Mouse (Mus musculus) spleen, postnatal 10 days (tissue): Measurements from ENCODE around the gene Pex11g.

Experiments
- DNase-seq, 2 experiments: peaks; one replicate each; pipeline ENCODE4 v3.0.0; 2021 to 2022; ENCODE audit warnings: low spot score in 2 of 2

Pex11g gene

GRCm38 (mm10) chr8:3481605-3482004, 14.1 kb upstream of the Pex11g start:
- DNase-seq, result no peak

GRCm38 (mm10) chr8:3480221-3480785, 12.8 kb upstream of the Pex11g start:
- DNase-seq, result no peak

DNA sequence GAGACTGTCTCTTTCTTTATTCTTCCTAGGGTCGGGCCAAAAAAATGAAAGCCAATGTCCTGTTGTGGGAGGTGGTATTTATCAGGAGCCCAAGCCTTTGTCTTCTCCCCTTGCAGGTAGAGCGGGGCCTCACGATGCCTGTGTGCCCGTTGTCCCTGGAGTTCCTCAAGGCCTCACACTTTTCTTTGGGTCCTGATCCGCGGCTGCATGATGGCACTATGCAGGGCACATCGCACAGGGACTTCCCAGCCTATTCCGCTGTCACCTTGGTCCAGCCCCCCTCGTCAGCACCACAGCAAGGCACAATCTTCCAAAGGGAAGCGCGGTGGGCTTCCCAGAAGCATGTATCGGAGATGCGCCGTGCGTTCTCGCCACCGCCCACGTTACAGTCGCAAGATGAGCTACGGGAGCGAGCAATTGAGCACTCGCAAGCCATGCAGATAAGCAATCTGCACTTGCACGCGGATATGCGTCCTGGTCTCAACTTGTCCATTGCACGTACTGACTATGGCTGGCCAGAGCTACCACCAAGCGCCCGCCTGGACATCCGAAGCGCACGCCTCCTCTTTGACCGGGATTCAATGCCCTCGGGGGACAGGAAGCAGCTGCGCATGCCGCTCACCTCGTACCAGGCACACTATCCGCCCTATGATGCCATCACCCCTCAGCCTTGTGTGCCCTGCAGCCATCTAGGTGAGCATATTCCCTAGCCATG, 8.4 kb upstream of the Pex11g start:
- no peak for DNase-seq

DNA sequence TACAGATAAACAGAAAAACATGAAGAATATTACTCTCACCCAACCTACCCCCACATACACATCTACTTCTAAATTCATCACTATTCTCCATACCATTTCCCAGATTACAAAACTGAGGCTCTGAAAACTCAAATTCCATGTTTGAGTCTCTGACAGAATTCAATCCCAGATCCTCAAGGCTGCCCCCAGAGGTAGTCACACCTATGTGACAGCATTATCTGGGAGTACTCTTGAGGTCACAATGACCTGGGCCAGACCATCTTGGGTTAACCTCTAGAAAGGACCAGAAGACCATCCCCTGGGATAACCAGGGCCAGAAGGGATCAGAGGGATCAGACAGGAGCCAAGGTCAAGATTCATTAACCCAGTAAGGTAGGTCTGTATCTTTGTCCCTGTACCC, 3.1 kb upstream of the Pex11g start, which contains the start of gene Tex45:
Gene Tex45, plus strand, starts transcription at position 301 of the 400 bp plus-strand sequence.
- DNase-seq, result no peak

DNA sequence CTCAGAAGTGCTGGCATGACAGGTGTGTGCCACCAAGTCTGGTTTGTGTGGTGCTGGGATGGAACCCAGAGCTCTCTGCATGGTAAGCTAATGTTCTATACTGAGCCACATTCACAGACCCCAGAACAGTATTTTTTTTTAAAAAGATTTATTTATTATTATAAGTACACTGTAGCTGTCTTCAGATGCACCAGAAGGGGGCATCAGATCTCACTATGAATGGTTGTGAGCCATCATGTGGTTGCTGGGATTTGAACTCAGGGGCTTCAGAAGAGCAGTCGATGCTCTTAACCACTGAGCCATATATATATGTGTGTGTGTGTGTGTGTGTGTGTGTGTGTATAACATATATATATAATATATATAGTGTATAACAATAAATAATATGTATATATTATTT, 1.4 kb upstream of the Pex11g start:
- DNase-seq, result no peak

DNA sequence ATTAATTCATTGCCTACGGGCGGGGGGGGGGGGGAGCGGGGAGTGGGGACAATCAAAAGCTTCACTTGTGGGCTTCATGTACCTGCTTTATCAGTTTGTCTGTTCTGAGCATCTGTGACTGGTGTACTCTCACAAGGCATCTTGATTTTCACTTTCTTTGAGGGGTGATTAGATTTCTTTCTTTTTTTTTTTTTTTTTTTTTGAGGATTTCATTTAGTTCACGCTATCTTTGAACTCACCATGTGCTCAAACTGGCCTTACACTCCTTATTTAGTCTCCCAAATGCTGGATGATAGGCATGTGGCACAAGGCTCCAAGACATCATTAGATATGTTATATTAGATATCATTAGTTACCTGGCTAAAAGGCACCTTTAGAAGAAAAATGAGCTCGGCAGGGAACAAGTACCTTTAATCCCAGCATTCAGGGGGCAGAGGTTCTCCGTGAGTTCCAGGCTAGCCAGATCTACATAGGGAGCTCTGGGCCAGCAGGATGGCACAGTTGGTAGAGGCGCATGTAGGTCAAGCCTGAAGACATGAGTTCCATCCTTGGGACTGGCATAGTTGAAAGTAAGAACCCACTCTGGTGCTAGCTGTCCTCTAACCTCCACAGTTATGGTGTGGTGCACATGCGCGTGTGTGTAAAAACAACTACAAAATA, 536 bp upstream of the Pex11g start:
- no peak for DNase-seq

DNA sequence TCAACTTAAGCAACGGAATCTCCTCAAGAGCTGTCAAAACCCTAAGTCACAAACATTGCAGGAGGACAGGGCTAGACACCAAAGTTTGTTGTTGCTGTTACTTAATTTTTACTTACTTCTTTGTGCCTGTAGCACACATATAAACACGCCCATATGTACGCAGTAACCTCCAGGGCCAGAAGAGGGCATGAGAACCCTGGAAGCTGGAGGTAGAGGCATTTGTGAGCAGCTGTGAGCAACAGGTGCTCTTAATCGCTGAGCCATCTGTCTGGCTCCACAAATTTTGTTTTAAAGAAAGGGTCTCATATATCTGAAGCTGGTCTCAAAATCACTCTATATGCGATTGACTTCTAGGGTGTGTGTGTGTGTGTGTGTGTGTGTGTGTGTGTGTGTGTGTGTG, 3.2 kb downstream of the Pex11g start:
- DNase-seq, result peak in 1 of 2 experiments; percentile 63

DNA sequence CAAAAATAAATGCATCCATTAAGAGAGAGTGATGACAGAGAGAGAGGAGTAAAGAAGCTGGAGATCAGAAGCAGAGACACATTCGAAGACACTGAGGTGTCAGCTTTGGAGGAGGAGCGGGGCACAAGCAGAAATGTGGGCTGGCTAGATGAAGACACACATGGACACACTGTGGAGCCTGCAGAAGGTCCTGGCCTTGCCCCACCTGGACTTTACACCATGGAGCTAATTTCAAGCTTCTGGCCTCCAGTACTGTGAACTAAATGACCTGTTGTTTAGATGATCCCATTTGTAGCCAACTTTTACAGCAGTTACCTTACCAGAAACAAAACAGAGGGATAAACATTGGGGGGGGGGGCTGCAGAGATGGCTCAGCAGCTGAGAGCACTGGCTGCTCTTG, 4.2 kb downstream of the Pex11g start:
- DNase-seq, result no peak

GRCm38 (mm10) chr8:3451992-3452391, 15.5 kb downstream of the Pex11g start:
- no peak for DNase-seq

- peak; percentile 27 to 73 for DNase-seq
Measured at GRCm38 (mm10) chr8:3450670-3451069, 16.8 kb downstream of the Pex11g start.

- no peak for DNase-seq
Measured at GRCm38 (mm10) chr8:3449226-3449625, 18.3 kb downstream of the Pex11g start.

- DNase-seq, result peak; percentile 13 to 49
Measured at GRCm38 (mm10) chr8:3439510-3439909, 28.0 kb downstream of the Pex11g start.

DNA sequence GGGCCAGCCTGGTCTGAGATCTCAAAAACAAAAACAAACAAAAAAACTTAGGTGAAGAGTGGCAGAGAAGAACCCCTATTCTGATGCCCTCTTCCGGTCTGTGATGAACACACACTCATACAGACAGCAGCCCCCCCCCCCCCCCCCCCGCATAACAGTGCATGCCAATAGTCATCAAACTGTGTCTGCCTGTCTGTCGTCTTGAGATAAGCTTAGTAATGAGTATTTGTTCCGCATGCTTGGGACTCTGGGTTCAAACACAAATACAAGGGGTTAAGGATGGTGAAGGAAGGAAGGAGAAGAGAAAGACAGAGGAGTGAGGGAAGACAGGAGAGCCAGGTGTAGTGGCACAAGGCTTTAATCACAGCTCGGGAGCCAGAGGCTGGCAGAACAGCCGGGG, 31.0 kb downstream of the Pex11g start:
- no peak for DNase-seq

DNA sequence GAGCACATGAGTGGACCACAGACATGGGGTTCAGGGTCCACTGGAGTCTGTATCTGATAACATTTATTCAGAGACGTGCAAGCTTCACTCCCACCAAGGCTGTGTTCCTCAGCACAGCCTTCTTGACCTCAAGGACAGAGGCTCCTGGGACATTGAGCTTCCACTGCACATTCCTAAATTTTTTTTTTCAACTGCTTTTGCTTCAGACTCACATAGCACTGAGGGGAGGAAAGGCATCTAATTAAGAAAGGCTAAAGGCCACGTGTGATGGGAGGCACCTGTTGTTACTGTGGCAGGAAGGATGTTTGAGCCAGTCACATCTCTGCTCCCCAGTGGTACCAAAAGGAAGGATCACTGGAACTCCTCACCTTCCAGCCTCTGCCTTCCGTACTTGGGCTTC, 36.4 kb downstream of the Pex11g start:
- no peak for DNase-seq

- DNase-seq, result no peak
Measured at GRCm38 (mm10) chr8:3429966-3430365, 37.5 kb downstream of the Pex11g start.

- DNase-seq, result no peak
Measured at GRCm38 (mm10) chr8:3428426-3428825, 39.1 kb downstream of the Pex11g start.

DNA sequence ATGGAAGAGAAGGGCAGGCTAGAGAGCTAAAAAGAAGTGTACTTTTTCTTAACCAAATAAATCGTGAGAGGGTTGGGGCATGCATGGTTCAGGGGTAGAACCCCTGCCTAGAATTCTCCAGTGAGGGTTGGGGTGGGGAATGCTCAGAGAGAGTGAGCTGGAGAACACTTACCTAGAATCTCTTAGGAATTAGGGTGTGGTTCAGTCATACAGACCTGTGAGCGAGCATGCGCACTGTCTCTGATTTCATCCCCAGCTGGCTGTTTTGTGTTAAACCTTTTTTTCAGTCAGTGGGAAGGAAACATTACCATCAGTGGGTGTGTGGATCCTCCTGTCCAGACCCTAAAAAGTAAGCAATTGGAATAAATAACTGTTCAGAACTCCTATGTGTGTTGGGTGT, 41.3 kb downstream of the Pex11g start:
- no peak for DNase-seq

GRCm38 (mm10) chr8:3425217-3425616, 42.3 kb downstream of the Pex11g start:
- no peak for DNase-seq

GRCm38 (mm10) chr8:3421507-3421906, 46.0 kb downstream of the Pex11g start:
- no peak for DNase-seq

DNA sequence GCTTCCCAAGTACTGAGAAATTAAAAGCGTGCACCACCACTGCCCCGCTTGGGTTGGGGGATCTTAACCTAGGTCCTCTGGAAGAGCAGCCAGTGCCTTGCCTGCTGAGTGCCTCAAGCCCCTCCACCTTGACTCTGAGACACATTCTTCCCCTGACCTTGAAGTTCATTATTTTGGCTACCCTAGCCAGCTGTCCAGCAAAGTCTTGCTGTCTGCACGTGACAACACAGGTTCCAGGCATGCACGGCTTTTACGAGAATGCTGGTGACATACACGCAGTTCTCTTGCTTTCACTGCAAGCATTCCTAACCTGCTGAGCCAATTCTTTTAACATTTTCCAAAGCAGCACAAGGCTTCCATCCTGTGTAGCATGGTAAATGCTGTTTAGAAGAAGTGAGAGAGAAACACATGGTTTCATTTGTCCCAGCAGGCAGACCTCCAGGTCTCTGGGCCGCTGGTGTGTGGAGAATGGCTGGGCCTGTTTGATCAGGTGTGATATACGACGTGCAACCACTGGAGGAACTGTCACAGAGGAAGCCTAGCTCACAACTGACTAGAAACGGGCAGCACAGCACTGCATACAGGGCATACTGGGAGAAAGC, 47.3 kb downstream of the Pex11g start:
- DNase-seq, result no peak

DNA sequence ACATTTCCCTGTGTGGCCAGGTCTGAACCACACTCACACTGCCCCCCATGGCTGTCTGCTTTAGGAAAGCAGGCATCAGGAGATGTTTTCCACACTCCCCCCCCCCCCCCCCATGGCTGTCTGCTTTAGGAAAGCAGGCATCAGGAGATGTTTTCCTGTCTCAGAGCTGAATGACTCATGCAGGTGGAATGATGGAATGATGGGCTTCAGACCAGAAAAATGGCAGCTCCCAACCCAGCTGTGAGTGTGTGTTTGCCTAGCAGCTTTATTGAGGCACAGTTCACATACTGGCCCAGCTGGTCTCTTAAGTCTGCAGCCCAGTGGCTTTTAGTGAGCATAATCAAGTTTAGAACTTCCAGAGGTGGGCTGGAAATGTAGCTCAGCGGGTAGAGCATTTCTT, 49.4 kb downstream of the Pex11g start:
- no peak for DNase-seq

DNA sequence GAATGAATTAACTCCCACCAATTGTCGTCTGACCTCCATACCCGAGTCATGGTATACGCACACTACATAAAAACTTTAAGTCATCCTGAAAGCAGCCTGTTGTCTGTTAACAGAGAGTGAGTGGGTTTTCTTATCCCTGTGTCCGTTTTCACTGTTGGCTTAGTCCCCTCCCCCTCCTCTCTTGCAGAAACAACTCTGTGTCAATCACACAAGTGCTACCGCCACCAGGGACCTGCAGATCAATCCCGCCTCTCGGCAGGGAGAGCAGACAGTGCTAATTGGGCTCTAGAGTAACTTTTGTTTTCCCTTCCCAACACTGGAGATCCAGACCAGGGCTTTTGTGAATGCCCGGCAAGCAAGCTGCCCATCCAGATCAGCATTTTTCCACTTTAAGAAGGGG, 50.0 kb downstream of the Pex11g start:
- no peak for DNase-seq

GRCm38 (mm10) chr8:3416846-3417245, 50.6 kb downstream of the Pex11g start:
- no peak for DNase-seq
